Mouse (Mus musculus) erythroblast, embryonic 14.5 days (primary cell): ENCODE data around the gene Pip4k2b. TPM values are rescaled to one million over a fixed set of nuclear protein-coding genes. Genes with fewer than 3 reads are reported as not detected.
A peak's percentile ranks its signal among the peaks of the same experiment; 100 is the strongest.
"Not testable (repeated sequence)": the region's sequence is repeated elsewhere in the genome, so short reads cannot be mapped to it uniquely, and the experiment has no call there.

Experiments used
- H3K27me3 ChIP-seq: 2 replicates; pipeline ENCODE4 v1.6.1; 2012; ENCODE audit warnings: inconsistent platforms; ENCODE audit not compliant: control insufficient read depth
- H3K36me3 ChIP-seq: 2 replicates; pipeline ENCODE4 v1.6.1; 2012; ENCODE audit warnings: mild to moderate bottlenecking, inconsistent platforms; ENCODE audit not compliant: control insufficient read depth
- H3K4me1 ChIP-seq: 2 replicates; pipeline ENCODE4 v1.6.1; 2012; ENCODE audit warnings: inconsistent platforms; ENCODE audit not compliant: control insufficient read depth
- H3K4me3 ChIP-seq: replicated peaks from 2 replicates; pipeline ENCODE3; 2012; ENCODE audit warnings: moderate library complexity, mild to moderate bottlenecking, inconsistent platforms
- H3K9me3 ChIP-seq: 2 replicates; pipeline ENCODE4 v1.6.1; 2012; ENCODE audit warnings: low read length, inconsistent platforms, mixed read lengths; ENCODE audit not compliant: control insufficient read depth
- GATA1 ChIP-seq: IDR thresholded peaks from 2 replicates; pipeline ENCODE4 v1.6.1; 2012; ENCODE audit warnings: low read length, inconsistent platforms, mixed read lengths
- TAL1 ChIP-seq: IDR thresholded peaks from 3 replicates; pipeline ENCODE4 v1.6.1; 2012; ENCODE audit warnings: low read length, inconsistent platforms, mixed read lengths
- polyA plus RNA-seq: library from polyadenylated mRNA; stranded (reverse); fragments of >175 nt; gene quantifications from 2 replicates; pipeline ENCODE4 v1.2.3, GENCODE M21; 2012

The Pip4k2b gene
- 0.17 and 0.28 TPM in 2 replicates for polyA plus RNA-seq

GRCm38 (mm10) chr11:97744063-97744717, at the start of gene Pip4k2b:
Gene Pip4k2b, minus strand, starts transcription at chr11:97744704.
- Histone ChIP-seq H3K9me3 (no peaks in the 10 kb centered on the region), H3K4me1 (peaks cover 39% of the 10 kb centered on the region)
- no peak for TF ChIP-seq TAL1
- TF ChIP-seq GATA1 = no peak

GRCm38 (mm10) chr11:97793165-97793564, 48.7 kb upstream of the Pip4k2b start:
- Histone ChIP-seq H3K36me3 (no peaks in the 10 kb centered on the region), H3K4me1 (peaks cover 9% of the 10 kb centered on the region), H3K27me3 (peaks cover 5% of the 10 kb centered on the region), H3K4me3 (no peak overlapping the region), H3K9me3 (no peaks in the 10 kb centered on the region)
- TF ChIP-seq TAL1 (no peak), GATA1 (no peak)

More at GRCm38 (mm10) chr11:97744063-97744717, at the start of gene Pip4k2b:
- Histone ChIP-seq H3K36me3 (peaks cover 33% of the 10 kb centered on the region), H3K27me3 (no peaks in the 10 kb centered on the region), H3K4me3 (peak within 1 kb of the TSS; percentile 91)

GRCm38 (mm10) chr11:97790778-97791438, 46.4 kb upstream of the Pip4k2b start:
- H3K4me1 ChIP-seq, H3K27me3 ChIP-seq, H3K9me3 ChIP-seq, H3K4me3 ChIP-seq, H3K36me3 ChIP-seq: not testable (repeated sequence)

GRCm38 (mm10) chr11:97789727-97790126, 45.2 kb upstream of the Pip4k2b start:
- TF ChIP-seq TAL1 = no peak
- Histone ChIP-seq H3K4me3 (no peak overlapping the region), H3K36me3 (no peaks in the 10 kb centered on the region), H3K9me3 (no peaks in the 10 kb centered on the region), H3K27me3 (no peaks in the 10 kb centered on the region), H3K4me1 (no peaks in the 10 kb centered on the region)

GRCm38 (mm10) chr11:97787961-97788360, 43.5 kb upstream of the Pip4k2b start:
- no peak overlapping the region for H3K4me3 ChIP-seq
- H3K27me3 ChIP-seq = no peaks in the 10 kb centered on the region
- H3K36me3 ChIP-seq = no peaks in the 10 kb centered on the region
- peaks cover 3% of the 10 kb centered on the region for H3K9me3 ChIP-seq
- peaks cover under 1% of the 10 kb centered on the region for H3K4me1 ChIP-seq
- TF ChIP-seq TAL1 = no peak
- no peak for TF ChIP-seq GATA1

- peaks cover 3% of the 10 kb centered on the region for H3K9me3 ChIP-seq
- peaks cover 42% of the 10 kb centered on the region for H3K36me3 ChIP-seq
- H3K4me3 ChIP-seq = peak overlapping the region; percentile 96
- peaks cover 32% of the 10 kb centered on the region for H3K4me1 ChIP-seq
- no peaks in the 10 kb centered on the region for H3K27me3 ChIP-seq
- no peak for TF ChIP-seq TAL1
- TF ChIP-seq GATA1 = no peak
Observed at GRCm38 (mm10) chr11:97782564-97782895, 38.0 kb upstream of the Pip4k2b start.

- TF ChIP-seq TAL1 (no peak), GATA1 (no peak)
- no peaks in the 10 kb centered on the region for H3K27me3 ChIP-seq
- H3K9me3 ChIP-seq = peaks cover 3% of the 10 kb centered on the region
- H3K4me3 ChIP-seq = peak within 1 kb of the TSS; percentile 96
- H3K4me1 ChIP-seq = peaks cover 32% of the 10 kb centered on the region
- peaks cover 47% of the 10 kb centered on the region for H3K36me3 ChIP-seq
Observed at GRCm38 (mm10) chr11:97781832-97782563, 37.5 kb upstream of the Pip4k2b start, which contains the start of gene Rpl23. Gene Rpl23, minus strand, starts transcription at chr11:97782437.

GRCm38 (mm10) chr11:97781478-97781831, 37.0 kb upstream of the Pip4k2b start:
- no peaks in the 10 kb centered on the region for H3K27me3 ChIP-seq
- H3K9me3 ChIP-seq = peaks cover 3% of the 10 kb centered on the region
- no peak for TF ChIP-seq GATA1
- TF ChIP-seq TAL1 = no peak
- peaks cover 32% of the 10 kb centered on the region for H3K4me1 ChIP-seq
- peaks cover 53% of the 10 kb centered on the region for H3K36me3 ChIP-seq
- peak overlapping the region; percentile 96 for H3K4me3 ChIP-seq

GRCm38 (mm10) chr11:97779968-97780701, 35.6 kb upstream of the Pip4k2b start:
- Histone ChIP-seq H3K27me3 (no peaks in the 10 kb centered on the region), H3K9me3 (peaks cover 3% of the 10 kb centered on the region), H3K4me1 (peaks cover 39% of the 10 kb centered on the region), H3K36me3 (peaks cover 66% of the 10 kb centered on the region), H3K4me3 (peak overlapping the region; percentile 96)
- TF ChIP-seq GATA1 (no peak), TAL1 (no peak)
